Mouse (Mus musculus) brain, embryonic 14.5 days (tissue): ENCODE measurements at regions not wholly inside any gene's neighbourhood (a gene's known extent, or its start where the extent isn't known, plus 50 kb on each side); places are given as distances from the start of the nearest gene placed in this dataset.

Experiments used
- CTCF ChIP-seq: fragments of 200-500 bp; IDR thresholded peaks from 2 replicates; pipeline ENCODE4 v1.5.1; 2012; ENCODE audit warnings: inconsistent platforms, mild to moderate bottlenecking, moderate library complexity, borderline replicate concordance; ENCODE audit not compliant: insufficient read depth, insufficient read length; ENCODE audit errors: extremely low read depth
- POLR2A ChIP-seq: fragments of 200-500 bp; IDR thresholded peaks from 2 replicates; pipeline ENCODE4 v1.6.1; 2012; ENCODE audit warnings: mild to moderate bottlenecking, inconsistent platforms, borderline replicate concordance; ENCODE audit not compliant: poor library complexity, insufficient read depth, insufficient read length, severe bottlenecking; ENCODE audit errors: extremely low read depth

DNA sequence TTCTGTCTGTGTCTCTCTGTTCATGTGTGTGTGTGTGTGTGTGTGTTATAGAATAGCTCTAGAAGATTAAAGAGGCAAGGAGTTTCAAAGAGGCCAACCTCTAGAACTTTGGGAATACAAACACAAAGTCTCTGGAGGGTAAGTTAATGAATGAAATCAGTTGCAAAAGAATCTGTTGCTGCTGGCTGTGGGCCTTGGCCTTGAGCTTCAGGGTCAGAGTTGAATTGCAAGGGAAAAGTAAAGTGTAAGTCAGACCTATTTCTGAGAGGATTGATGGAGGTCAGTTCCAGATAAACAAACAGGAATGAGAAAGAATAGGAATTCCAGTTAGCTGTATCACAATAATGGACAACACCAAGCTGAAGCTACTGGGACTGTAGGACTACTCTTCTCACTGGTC, 250.9 kb downstream of the Gm11232 start:
- TF ChIP-seq POLR2A (no peak), CTCF (no peak)
